Mouse (Mus musculus) lung, adult 2 months (tissue): ENCODE measurements around the gene Hoxa10. TPM values are rescaled to one million over a fixed set of nuclear protein-coding genes. Genes with fewer than 3 reads are reported as not detected.

ENCODE experiments used
- DNase-seq: peaks from one replicate; pipeline ENCODE4 v3.0.0; 2022
- H3K4me1 ChIP-seq: fragments of 200-500 bp; 2 replicates; pipeline ENCODE4 v1.6.1; 2011; ENCODE audit warnings: low read length; ENCODE audit not compliant: control insufficient read depth, insufficient read depth
- H3K4me3 ChIP-seq: fragments of 200-500 bp; replicated peaks from 2 replicates; pipeline ENCODE3; 2011; ENCODE audit warnings: low read depth, mild to moderate bottlenecking, control low read depth, low read length; ENCODE audit errors: extremely low read depth
- CTCF ChIP-seq: fragments of 200-500 bp; IDR thresholded peaks from 2 replicates; pipeline ENCODE4 v1.5.1; 2011; ENCODE audit warnings: mild to moderate bottlenecking, low read length, control low read depth; ENCODE audit not compliant: insufficient read depth
- POLR2A ChIP-seq: fragments of 200-500 bp; IDR thresholded peaks from 2 replicates; pipeline ENCODE4 v1.6.1; 2011; ENCODE audit warnings: low read depth, mild to moderate bottlenecking, control low read depth, low read length, borderline replicate concordance; ENCODE audit errors: extremely low read depth
- WGBS: fragments of 180-500 bp; shearing (Covaris S2); methylation state at CpG from one replicate; pipeline ENCODE4 v1.1.7; 2018; 5-methylcytosine and 5-hydroxymethylcytosine counted together
- polyA plus RNA-seq: library from polyadenylated mRNA; depleted of rRNA; stranded (reverse); fragments of >200 nt; gene quantifications from 2 replicates; pipeline ENCODE4 v1.2.3, GENCODE M21; 2012

Hoxa10 gene
- polyA plus RNA-seq, 1 experiment = not detected

DNA sequence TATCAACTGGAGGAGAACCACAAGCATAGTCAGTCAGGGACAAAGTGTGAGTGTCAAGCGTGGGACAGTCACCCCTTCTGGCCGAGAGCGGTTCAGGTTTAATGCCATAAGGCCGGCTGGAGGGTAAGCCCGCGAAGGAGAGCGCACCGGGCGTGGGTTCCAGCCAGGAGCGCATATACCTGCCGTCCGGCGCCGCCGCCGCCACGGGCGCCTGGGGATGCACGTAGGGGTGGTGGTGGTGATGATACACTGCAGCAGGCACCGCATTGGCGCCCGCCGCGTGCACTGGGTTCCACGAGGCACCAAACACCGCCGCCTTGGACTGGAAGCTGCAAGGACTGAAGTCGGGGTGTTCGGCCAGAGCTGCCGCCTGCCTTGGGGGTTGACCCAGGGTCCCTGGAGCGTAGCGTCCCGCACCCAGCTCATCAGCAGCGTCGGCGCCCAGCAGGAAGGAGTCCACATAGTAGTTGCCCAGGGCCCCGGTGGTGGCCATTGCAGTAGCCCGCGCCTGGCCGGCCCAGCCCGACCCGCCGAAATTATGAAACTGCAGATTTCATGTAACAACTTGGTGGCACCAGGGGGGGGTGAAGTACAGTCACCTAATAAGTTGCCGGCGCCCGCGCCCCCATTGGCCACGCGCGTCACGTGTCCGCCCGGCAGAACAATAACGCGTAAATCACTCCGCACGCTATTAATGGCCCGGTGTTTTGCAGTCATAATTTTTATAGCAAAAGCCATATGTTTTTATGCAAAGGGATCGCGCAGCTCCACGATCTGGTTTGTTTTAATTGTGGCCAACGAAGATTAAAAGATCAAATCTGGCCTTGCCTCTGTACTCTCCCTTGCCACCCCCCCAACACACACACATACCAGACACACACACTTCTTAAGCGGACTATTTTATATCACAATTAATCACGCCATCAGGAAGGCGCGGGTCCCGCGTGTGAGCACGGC lies 14.8 kb downstream of the Hoxa10 start:
- TF ChIP-seq POLR2A = no peak
- no peak for TF ChIP-seq CTCF
- WGBS = 4% methylated on average over 69 of the region's 69 CpGs
- H3K4me3 ChIP-seq = no peak overlapping the region
- peaks cover 3% of the 10 kb centered on the region; the same call in 1 of the 2 replicates for H3K4me1 ChIP-seq
- no peak for DNase-seq

DNA sequence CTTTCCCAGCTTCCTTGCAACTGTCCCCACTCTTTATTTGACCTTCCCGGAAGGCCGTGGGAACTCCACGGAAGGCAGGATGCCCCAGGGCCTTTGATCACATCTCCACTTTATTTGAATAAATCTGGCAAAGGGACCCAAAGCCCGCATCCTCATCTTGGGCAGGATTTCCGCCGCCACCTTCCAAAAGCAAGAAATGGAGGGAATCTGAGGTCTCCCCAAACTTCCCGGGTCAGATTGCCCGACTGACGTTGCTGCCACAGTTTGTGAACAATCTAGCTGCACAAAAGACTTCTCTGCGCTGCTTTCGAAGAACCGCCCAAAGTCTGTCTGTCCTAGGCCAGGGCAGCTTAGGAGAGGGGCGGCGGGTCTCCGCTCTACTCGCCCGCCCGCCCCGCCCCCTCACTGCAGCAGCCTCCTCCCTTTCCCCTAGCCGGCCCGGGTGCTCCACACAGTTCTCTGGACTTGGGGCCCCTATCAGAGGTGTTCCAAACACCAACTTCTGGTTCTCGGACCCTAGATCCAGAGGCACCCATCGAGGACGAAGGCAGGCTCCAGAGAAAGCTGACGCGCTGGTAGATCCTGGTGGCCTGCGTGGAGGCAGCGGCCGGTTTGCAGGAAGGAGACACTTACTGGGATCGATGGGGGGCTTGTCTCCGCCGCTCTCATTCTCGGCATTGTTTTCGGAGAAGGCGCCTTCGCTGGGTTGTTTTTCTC lies 15.6 kb downstream of the Hoxa10 start:
- TF ChIP-seq POLR2A (no peak), CTCF (no peak)
- DNase-seq = no peak
- WGBS = 6% methylated on average over 36 of the region's 36 CpGs
- Histone ChIP-seq H3K4me3 (no peak overlapping the region), H3K4me1 (peaks cover 3% of the 10 kb centered on the region; the same call in 1 of the 2 replicates)

- H3K4me3 ChIP-seq = no peak overlapping the region
- no peak for DNase-seq
- 29% methylated on average over 24 of the region's 24 CpGs for WGBS
- peaks cover 3% of the 10 kb centered on the region; the same call in 1 of the 2 replicates for H3K4me1 ChIP-seq
- no peak for TF ChIP-seq POLR2A
- TF ChIP-seq CTCF = no peak
These were observed 16.5 kb downstream of the Hoxa10 start for GRCm38 (mm10) chr6:52223939-52224760.

DNA sequence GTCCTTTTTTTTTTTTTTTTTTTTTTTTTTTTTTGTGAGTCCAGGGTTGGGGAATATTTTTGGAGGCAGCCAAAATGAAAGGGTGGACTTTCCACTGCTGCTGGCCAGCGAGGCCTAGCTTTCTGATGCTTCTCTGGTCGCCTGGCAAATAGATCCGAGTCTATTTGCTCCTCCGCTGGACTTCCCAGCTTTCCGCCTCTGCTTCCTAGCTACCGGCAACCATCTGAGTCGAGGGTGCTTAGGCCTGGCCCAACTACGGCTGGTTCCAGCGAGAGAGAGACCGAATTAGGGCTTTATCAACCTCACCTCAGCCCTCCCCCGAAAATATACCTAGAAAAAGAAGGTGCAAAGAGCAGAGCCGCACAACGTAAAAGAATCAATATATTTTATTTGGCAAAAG lies 17.9 kb downstream of the Hoxa10 start:
- H3K4me3 ChIP-seq = no peak overlapping the region
- no peak for DNase-seq
- WGBS = 65% methylated on average over 13 of the region's 13 CpGs
- TF ChIP-seq CTCF (no peak), POLR2A (no peak)
- peaks cover 3% of the 10 kb centered on the region; the same call in 1 of the 2 replicates for H3K4me1 ChIP-seq

- H3K4me3 ChIP-seq = no peak overlapping the region
- TF ChIP-seq POLR2A = no peak
- TF ChIP-seq CTCF = no peak
- H3K4me1 ChIP-seq = peaks cover 3% of the 10 kb centered on the region; the same call in 1 of the 2 replicates
- WGBS = 44% methylated on average over 21 of the region's 21 CpGs
- DNase-seq = no peak
These were observed 18.5 kb downstream of the Hoxa10 start for GRCm38 (mm10) chr6:52221993-52222685.

GRCm38 (mm10) chr6:52221337-52221992 lies 19.2 kb downstream of the Hoxa10 start, which contains the start of gene Hoxa7:
Gene Hoxa7 (minus strand): TSS chr6:52221854.
- peak; percentile 82 for TF ChIP-seq CTCF
- 0 out of 2 replicates have a peak, but pooled peaks have one; percentile 22 for TF ChIP-seq POLR2A
- peak; percentile 86 for DNase-seq
- Histone ChIP-seq H3K4me1 (peaks cover 3% of the 10 kb centered on the region; the same call in 1 of the 2 replicates), H3K4me3 (peak within 1 kb of the TSS; percentile 82)
- whole genome bisulfite sequencing = 3% methylated on average over 46 of the region's 46 CpGs

DNA sequence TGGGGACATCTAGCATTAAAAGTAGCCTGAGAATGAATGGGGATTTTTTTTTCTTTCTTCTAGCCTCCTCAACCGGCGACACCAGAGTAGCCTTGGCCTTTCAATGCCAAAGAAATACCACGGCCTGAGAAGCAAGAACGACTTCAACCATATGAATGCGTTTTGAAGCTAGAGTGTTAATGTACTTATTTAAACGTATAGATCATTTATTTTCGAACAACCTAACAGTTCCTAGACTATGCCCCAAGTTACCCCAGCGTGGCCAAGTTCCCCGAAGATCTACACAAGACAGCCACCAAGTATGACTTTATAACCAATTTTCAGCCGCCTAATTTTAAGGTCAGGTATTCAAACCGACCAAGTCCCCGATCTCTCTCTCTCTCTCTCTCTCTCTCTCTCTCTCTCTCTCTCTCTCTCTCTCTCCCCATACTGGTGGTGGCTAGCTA lies 19.8 kb downstream of the Hoxa10 start:
- H3K4me1 ChIP-seq = peaks cover 3% of the 10 kb centered on the region; the same call in 1 of the 2 replicates
- WGBS = 40% methylated on average over 12 of the region's 12 CpGs
- TF ChIP-seq POLR2A (no peak), CTCF (no peak)
- DNase-seq = no peak
- H3K4me3 ChIP-seq = peak overlapping the region; percentile 82
